Mouse (Mus musculus) layer of hippocampus, adult 2 months (tissue): ENCODE data around the gene Zdhhc22. TPM values are rescaled to one million over a fixed set of nuclear protein-coding genes. Genes with fewer than 3 reads are reported as not detected.

Source experiments
- DNase-seq, 2 experiments: peaks; one replicate each; pipeline ENCODE4 v3.0.0; 2022; ENCODE audit warnings: low spot score in 2 of 2
- H3K27ac ChIP-seq: fragments of 200-600 bp; 2 replicates; pipeline ENCODE4 v1.8.1; 2022
- H3K4me3 ChIP-seq: fragments of 200-600 bp; 2 replicates; pipeline ENCODE4 v1.8.1; 2022; ENCODE audit warnings: mild to moderate bottlenecking
- CTCF ChIP-seq: fragments of 200-600 bp; conservative IDR thresholded peaks from 2 replicates; pipeline ENCODE4 v1.8.1; 2022; ENCODE audit warnings: antibody characterized with exemption, mild to moderate bottlenecking, moderate library complexity
- long read RNA-seq, 2 experiments: library from polyadenylated mRNA; stranded (forward); transcript quantifications; one replicate each; pipeline ENCODE4 v2.0.0; 2021; ENCODE audit warnings: borderline mapping rate in 2 of 2
- total RNA-seq, 2 experiments: library from RNA; stranded (reverse); gene quantifications; 2 replicates each; pipeline ENCODE4 v1.2.3; 2021

Zdhhc22 gene
- 1 to 10 TPM; 8.6 to 9.0 TPM for total RNA-seq
- long read RNA-seq, experiment 1, partial matches to known transcripts = 1 of 2 reads
- long read RNA-seq, experiment 1, other reads (novel, unspliced or antisense) = 0 of 2 reads
- long read RNA-seq, experiment 2, transcript Zdhhc22-202 (3 exons, 3,462 nt) = major isoform, 5 of 6 reads
- long read RNA-seq, experiment 2, partial matches to known transcripts = 0 of 6 reads
- long read RNA-seq, experiment 2, other reads (novel, unspliced or antisense) = 1 of 6 reads

DNA sequence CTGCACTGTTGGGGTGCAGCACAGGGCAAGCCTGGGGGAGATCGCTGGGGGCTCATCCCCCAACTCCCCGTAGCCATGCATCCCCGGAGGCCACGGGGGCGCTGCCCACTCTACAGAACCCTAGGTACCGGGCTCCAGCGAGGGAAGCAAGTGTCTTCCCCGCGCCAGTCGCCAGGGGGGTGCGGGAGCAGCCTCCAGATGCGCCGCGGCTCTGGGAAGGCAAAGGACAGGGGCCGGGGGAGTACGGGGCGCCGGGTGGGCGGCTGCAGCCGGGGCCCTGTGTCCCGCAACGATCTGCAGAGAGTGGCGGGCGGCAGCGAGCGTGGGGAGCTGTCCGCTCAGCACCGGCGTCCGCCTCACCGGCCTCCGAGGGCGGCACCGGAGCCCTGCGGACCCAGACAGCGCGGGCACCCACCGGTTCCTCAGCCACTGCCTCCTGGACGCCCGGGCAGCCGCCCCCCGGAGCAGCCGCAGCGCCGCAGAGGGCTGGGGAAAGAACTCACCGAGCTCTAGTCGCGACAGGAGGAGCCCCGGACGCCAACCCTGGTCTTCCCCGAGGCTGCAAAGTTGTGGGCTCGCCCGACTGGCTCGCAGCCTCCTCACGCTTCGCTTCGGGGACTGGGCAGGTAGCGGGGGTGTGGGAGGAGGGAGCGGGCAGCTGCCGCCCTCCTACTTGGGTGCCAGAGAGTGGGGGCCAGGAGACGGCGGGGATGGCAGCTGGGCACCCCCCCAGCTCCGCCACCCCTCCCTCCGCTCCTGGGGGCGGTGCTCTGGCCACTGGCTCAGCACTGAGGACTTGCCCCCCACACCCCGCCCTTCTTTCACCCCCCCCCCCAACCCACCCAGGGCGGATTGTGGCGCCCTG, at the start of gene Zdhhc22:
TSS of gene Zdhhc22 (minus strand) at position 541 of the 865 bp plus-strand sequence.
- Histone ChIP-seq H3K4me3 (peak within 1 kb of the TSS; percentile 58), H3K27ac (peak within 1 kb of the TSS; percentile 86)
- peak; percentile 72 for TF ChIP-seq CTCF
- DNase-seq = no peak

DNA sequence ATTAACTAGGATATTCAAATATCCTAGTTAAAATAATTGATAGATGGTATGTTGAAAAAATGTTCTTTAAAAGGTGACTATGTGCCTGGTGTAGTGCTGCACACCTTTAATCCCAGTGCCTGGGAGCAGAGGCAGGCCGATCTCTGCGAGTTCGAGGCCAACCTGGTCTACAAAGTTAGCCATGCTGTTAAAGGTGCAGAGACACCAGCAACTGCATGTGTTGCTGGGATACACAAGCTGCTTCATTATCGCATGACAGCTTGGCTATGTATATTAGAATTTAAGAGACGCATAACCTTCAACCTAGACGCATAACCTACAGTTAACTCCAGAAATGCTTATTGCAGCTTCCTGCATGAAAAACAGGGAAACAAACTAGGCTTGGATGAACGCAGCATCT, 46.4 kb upstream of the Zdhhc22 start:
- Histone ChIP-seq H3K27ac (no peak overlapping the region), H3K4me3 (no peak overlapping the region)
- DNase-seq = no peak
- TF ChIP-seq CTCF = no peak

DNA sequence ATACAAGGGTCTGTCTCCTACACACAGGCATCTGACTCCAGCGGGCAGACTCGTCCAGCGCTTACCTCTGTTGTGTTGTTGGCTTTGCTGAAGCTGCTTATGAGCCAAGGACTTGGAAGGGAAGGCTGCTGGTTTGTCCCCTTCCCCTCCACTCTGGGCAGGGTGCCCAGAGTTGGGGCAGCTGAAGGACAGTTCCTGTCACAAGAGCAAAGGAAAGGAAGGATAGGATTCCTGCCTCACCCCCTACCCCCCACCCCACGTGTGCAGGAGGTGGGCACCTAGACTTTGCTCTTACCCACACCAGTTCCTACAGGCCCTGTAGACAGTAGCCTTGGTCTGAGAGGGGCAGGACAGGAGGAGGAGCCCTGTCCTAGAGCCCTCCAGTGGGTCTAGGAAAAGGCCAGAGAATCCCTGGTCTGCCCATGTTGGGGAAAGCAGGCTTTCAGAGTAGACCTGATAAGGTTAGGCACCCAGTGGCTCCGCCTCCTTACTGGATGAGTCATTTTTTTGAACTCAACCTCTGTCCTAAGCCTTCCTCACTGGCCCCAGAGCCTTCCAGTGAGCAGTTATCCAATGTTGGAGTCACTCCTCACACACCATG, 41.0 kb upstream of the Zdhhc22 start:
- DNase-seq = no peak
- H3K27ac ChIP-seq = no peak overlapping the region
- no peak for TF ChIP-seq CTCF
- H3K4me3 ChIP-seq = no peak overlapping the region

- no peak for DNase-seq
- TF ChIP-seq CTCF = no peak
- Histone ChIP-seq H3K4me3 (no peak overlapping the region), H3K27ac (no peak overlapping the region)
These were observed 39.2 kb upstream of the Zdhhc22 start for GRCm38 (mm10) chr12:87029251-87029976.

DNA sequence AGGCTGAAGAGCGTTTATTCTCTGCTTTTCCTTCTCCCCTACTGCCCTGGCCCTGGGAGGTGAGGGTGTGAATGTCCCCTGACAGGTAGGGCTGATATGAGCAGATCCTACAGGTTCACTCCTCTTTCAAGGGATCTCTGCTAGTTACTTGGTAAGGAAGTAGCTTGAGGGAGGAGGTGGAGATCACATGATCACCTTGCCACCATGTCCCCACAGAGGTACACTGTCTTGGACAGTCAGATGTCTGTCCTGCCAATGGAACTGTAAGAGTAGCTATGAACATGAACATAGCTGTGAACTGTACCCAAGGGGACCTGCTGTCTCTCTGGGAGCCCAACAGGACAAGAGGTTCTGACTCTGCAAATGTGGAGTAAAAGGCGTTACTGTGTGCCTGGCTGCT, 37.8 kb upstream of the Zdhhc22 start:
- H3K4me3 ChIP-seq = peak overlapping the region; percentile 73
- no peak for DNase-seq
- 0 out of 2 replicates have a peak overlapping the region, but pooled peaks have one; percentile 96 for H3K27ac ChIP-seq
- TF ChIP-seq CTCF = no peak

- Histone ChIP-seq H3K4me3 (peak overlapping the region; percentile 73), H3K27ac (peak overlapping the region; percentile 96; the same call in 1 of the 2 replicates)
- no peak for TF ChIP-seq CTCF
- DNase-seq = no peak
These were observed 37.2 kb upstream of the Zdhhc22 start for GRCm38 (mm10) chr12:87027391-87027790.

DNA sequence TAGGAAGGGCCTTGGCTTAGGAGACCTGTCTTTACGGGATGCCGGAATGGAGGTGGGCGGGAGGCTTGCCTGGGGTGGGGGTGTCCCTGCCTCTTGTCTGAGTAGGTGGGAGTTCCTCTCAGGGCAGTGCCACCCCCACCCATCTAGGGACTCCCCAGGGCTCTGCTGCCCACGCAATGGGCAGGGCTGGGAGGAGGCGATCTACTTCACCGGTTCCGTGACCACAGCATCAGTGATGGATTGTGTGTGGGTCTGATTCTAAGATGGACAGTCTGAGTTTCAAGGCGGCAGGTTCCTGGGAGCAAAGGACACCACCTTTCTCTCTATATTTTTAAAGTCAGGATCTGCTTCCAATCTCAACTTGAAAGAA, 36.6 kb upstream of the Zdhhc22 start:
- H3K27ac ChIP-seq = peak overlapping the region; percentile 96
- DNase-seq = no peak
- H3K4me3 ChIP-seq = peak overlapping the region; percentile 73
- TF ChIP-seq CTCF = no peak

- Histone ChIP-seq H3K27ac (peak overlapping the region; percentile 96), H3K4me3 (peak overlapping the region; percentile 73)
- DNase-seq = peak; percentile 52 to 56
- TF ChIP-seq CTCF = peak; percentile 47
These were observed 36.1 kb upstream of the Zdhhc22 start for GRCm38 (mm10) chr12:87026109-87026870.

DNA sequence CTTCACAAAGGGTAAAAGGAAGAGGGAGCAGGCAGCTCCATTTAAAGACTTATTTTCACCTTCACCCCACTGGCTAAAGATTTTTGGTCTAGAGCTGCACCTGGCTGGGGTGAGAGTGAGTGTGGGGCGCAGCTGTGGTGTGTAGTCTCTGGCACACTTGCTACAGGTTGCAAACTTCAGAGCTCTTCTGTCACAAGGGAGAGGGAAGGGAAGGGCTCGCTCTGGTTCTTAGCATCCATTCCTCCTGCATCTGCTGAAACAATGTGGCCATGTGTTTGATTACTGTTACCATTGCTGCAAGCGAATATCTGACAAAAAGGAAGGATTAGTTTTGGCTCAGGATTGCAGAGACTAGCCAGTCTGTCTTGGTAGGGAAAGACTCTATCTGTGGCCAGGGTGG, 33.2 kb upstream of the Zdhhc22 start:
- DNase-seq = no peak

DNA sequence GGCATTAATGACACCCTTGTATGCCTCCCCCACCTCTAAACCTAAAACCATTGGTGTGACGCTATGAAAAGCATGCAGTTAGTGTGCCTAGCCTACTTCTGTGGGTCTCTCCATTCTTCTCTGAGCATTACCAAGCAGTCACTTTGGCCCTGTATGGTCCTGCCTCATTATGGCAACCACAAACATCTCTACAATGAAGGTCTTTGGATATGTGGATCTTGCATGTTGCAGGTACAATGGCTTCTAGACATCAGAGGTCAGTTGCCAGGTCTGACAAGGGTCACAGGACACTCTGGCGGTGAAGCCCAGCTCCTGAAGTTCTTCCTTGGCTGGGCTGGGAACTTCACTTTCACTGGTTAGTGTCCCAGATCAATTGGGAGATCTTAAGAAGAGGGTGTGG, 31.8 kb upstream of the Zdhhc22 start:
- no peak for DNase-seq
- H3K4me3 ChIP-seq = no peak overlapping the region
- no peak for TF ChIP-seq CTCF
- H3K27ac ChIP-seq = no peak overlapping the region

More for the DNA sequence above, 33.2 kb upstream of the Zdhhc22 start:
- Histone ChIP-seq H3K27ac (no peak overlapping the region), H3K4me3 (no peak overlapping the region)
- no peak for TF ChIP-seq CTCF

DNA sequence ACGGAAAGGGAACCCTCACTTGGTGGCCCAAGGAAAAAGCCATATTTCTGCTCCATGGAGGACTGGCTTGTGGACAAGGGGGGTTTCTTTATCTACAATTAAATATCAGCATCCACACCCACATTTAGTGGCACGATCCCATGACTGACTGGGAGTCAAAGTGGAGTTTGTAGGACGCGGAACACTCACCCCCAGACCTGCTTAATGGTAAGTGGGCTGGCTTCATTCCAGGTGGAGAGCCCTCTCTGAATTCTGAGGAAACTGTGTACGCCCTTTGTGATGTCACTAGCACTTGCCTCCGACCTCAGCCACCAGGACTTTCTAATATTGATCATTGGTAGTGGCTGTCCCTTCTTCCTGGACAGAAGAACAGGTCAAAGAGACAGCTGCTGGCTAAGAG, 30.8 kb upstream of the Zdhhc22 start, which contains the start of gene Tmem63c:
TSS of gene Tmem63c (plus strand) at position 301 of the 400 bp plus-strand sequence.
- H3K4me3 ChIP-seq = no peak within 1 kb of the TSS
- no peak within 1 kb of the TSS for H3K27ac ChIP-seq
- DNase-seq = no peak
- TF ChIP-seq CTCF = no peak

DNA sequence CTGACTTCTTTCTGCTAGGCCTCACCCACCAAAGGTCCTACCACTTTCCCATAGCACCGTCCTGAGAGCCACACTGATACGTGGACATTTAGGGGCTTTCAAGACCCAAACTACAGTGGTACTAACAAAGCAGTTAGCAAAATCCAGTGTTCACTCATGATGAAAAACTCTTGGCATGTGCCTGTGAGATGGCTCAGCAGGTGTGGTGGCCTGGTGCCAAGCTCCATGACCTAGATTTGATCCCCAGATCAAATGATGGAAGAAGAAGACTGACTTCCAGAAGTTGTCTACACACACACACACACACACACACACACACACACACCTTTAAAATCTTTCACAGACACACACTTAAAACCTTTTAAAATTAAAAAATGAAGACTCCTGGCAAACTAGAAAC, 28.5 kb upstream of the Zdhhc22 start:
- no peak for DNase-seq
- H3K4me3 ChIP-seq = no peak overlapping the region
- no peak overlapping the region for H3K27ac ChIP-seq
- TF ChIP-seq CTCF = no peak
